Mouse (Mus musculus) forebrain, embryonic 10.5 days (tissue): ENCODE results near the gene Slc35f6. TPM values are rescaled to one million over a fixed set of nuclear protein-coding genes. Genes with fewer than 3 reads are reported as not detected.
"Not testable (repeated sequence)": the region's sequence is repeated elsewhere in the genome, so short reads cannot be mapped to it uniquely, and the experiment has no call there.

Experiments
- DNase-seq: peaks from one replicate; pipeline ENCODE4 v3.0.0-alpha.2; 2017; ENCODE audit warnings: low spot score; ENCODE audit errors: extremely low spot score
- H3K27ac ChIP-seq: fragments of 300-500 bp; sonication (generic); 2 replicates; pipeline ENCODE4 v1.5.1; 2016; ENCODE audit warnings: mild to moderate bottlenecking
- H3K27me3 ChIP-seq: fragments of 300-500 bp; sonication (generic); 2 replicates; pipeline ENCODE4 v1.6.1; 2016; ENCODE audit warnings: mild to moderate bottlenecking; ENCODE audit not compliant: poor library complexity, severe bottlenecking
- H3K36me3 ChIP-seq: fragments of 300-500 bp; sonication (generic); replicated peaks from 2 replicates; pipeline ENCODE4 v1.6.1; 2016; ENCODE audit warnings: mild to moderate bottlenecking, moderate library complexity
- H3K4me1 ChIP-seq: fragments of 300-500 bp; sonication (generic); 2 replicates; pipeline ENCODE4 v1.6.1; 2016
- H3K4me3 ChIP-seq: fragments of 300-500 bp; sonication (generic); 2 replicates; pipeline ENCODE4 v1.5.1; 2016; ENCODE audit warnings: mild to moderate bottlenecking, moderate library complexity
- H3K9me3 ChIP-seq: fragments of 300-500 bp; sonication (generic); 2 replicates; pipeline ENCODE4 v1.6.1; 2016; ENCODE audit warnings: mild to moderate bottlenecking, moderate library complexity
- WGBS: fragments of 180-500 bp; shearing (Covaris S2); methylation state at CpG from one replicate; pipeline ENCODE4 v1.1.7; 2016; 5-methylcytosine and 5-hydroxymethylcytosine counted together
- microRNA-seq: library from miRNA; unstranded; fragments of <30 nt; microRNA quantifications from one replicate; pipeline ENCODE4, GENCODE M21; 2017
- polyA plus RNA-seq: library from polyadenylated mRNA; unstranded; fragments of >200 nt; fragmentation: Nextera tagmentation; extraction: Ambion mirVana; gene quantifications from 2 replicates; pipeline ENCODE4 v1.2.1, GENCODE M21; 2016

The Slc35f6 gene
- polyA plus RNA-seq, 1 experiment from 2014 or later, result 25.9 TPM

DNA sequence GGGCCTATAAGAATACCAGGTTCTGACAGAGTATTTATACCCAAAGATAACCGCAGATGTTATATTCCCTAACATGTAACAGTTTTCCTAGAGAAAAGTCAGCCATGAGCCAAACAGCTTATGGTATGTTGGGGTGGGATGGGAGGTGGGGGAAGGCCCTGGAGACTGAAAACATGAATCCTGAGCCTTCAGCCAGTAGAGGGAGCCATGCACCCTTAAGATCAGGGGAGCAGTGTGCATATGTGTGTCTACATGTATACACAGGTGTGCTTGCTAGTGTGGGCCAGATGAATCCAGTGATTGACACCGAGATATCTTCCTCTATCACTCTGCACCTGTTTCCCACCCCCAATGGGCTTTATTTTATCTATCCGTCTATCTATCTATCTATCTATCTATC, 39.0 kb downstream of the Slc35f6 start:
- no peak for DNase-seq
- Histone ChIP-seq H3K27me3 (no peaks in the 10 kb centered on the region), H3K4me1 (peaks cover 4% of the 10 kb centered on the region; the same call in 1 of the 2 replicates), H3K27ac (no peak overlapping the region), H3K36me3 (no peaks in the 10 kb centered on the region), H3K4me3 (no peak overlapping the region), H3K9me3 (no peaks in the 10 kb centered on the region)
- 74% methylated on average over 3 of the region's 3 CpGs for WGBS

GRCm38 (mm10) chr5:30700361-30701000, 52.7 kb downstream of the Slc35f6 start:
- Histone ChIP-seq H3K4me1 (peaks cover 10% of the 10 kb centered on the region), H3K9me3 (no peaks in the 10 kb centered on the region), H3K4me3 (no peak overlapping the region), H3K36me3 (no peaks in the 10 kb centered on the region), H3K27me3 (peaks cover 13% of the 10 kb centered on the region; the same call in 1 of the 2 replicates), H3K27ac (no peak overlapping the region)
- WGBS, result 89% methylated on average over 8 of the region's 8 CpGs
- no peak for DNase-seq

DNA sequence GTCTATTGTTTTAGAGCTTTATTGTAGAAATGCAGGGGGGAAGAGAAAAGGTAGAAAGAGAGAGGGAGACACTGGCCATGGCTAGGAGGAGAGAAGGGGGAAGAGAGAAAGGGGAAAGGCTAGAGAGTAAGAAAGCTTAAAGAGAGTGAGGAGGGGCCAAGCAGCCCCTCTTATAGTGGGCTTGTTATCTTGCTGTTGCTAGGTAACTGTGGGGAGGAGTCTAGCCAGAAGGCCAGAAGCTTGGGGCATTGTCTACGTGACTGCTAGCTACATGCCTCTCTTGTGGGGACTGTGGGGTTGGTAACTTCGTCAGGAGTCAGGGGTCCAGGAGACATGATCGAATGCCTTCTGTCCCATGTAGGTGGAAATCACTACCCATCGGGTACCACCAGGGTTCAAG, 53.6 kb downstream of the Slc35f6 start:
- Histone ChIP-seq H3K27ac (peak overlapping the region; percentile 71), H3K27me3 (peaks cover 22% of the 10 kb centered on the region)
- H3K9me3 ChIP-seq, H3K36me3 ChIP-seq, H3K4me3 ChIP-seq, H3K4me1 ChIP-seq, DNase-seq: not testable (repeated sequence)
- 45% methylated on average over 4 of the region's 4 CpGs for WGBS

- Histone ChIP-seq H3K36me3 (no peaks in the 10 kb centered on the region), H3K9me3 (no peaks in the 10 kb centered on the region), H3K27ac (peak overlapping the region; percentile 71), H3K4me3 (no peak overlapping the region), H3K27me3 (peaks cover 27% of the 10 kb centered on the region), H3K4me1 (peaks cover 10% of the 10 kb centered on the region)
- no peak for DNase-seq
- WGBS, result 85% methylated on average over 3 of the region's 3 CpGs
Observed at GRCm38 (mm10) chr5:30701866-30702265, 54.1 kb downstream of the Slc35f6 start.

Small RNA genes lying within 50 kb of the gene (microRNA-seq; reads per million reads assigned to microRNA genes)
- gene Mir5625, result not detected

Other genes with a start within 250 kb of the Slc35f6 start
- gene Otof, start 186.0 kb upstream of the Slc35f6 start, polyA plus RNA-seq, result 0.06 and 0.12 TPM in 2 replicates
- not detected in 2 replicates for gene 1700001C02Rik, start 181.9 kb upstream of the Slc35f6 start, polyA plus RNA-seq
- gene Cib4, start 102.1 kb upstream of the Slc35f6 start, polyA plus RNA-seq, result not detected in 2 replicates
- 0.05 and 0.14 TPM in 2 replicates for gene Kcnk3, start 59.8 kb upstream of the Slc35f6 start, polyA plus RNA-seq
- 439 and 473 TPM in 2 replicates for gene Cenpa, start 18.8 kb downstream of the Slc35f6 start, polyA plus RNA-seq
- gene Dpysl5, start 63.6 kb downstream of the Slc35f6 start, polyA plus RNA-seq, result 61.5 and 64.0 TPM in 2 replicates
- 15.6 and 16.5 TPM in 2 replicates for gene Mapre3, start 166.7 kb downstream of the Slc35f6 start, polyA plus RNA-seq
- gene Tmem214, start 220.1 kb downstream of the Slc35f6 start, polyA plus RNA-seq, result 62.3 and 63.2 TPM in 2 replicates
- 19.9 and 20.1 TPM in 2 replicates for gene Agbl5, start 240.8 kb downstream of the Slc35f6 start, polyA plus RNA-seq